Mouse (Mus musculus): ENCODE measurements around the gene Gm20388.

DNA sequence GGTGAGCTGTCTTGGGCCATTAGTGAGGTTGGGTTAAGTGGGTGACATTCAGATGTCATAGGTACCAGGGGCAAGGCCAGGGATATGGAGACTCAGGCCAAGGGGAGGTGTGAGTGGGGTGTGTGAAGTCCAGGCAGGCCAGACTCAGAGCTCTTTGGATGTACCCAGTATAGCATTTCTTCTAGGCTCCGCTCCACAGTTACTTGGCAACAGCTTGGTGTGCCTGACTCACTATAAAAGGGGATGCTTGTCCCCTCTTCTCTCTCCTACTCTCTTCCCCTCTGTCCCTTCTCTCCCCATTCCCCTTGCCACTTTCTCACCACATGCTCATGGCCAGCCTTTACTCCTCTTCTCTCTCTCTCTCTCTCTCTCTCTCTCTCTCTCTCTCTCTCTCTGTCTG lies 2837.2 kb downstream of the Gm20388 start:
- TF ChIP-seq CTCF (IDR thresholded peaks at IDR 0.05; ENCODE audit: borderline replicate concordance, insufficient read depth, low read depth, low read length) (no peak), POLR2A (IDR thresholded peaks at IDR 0.05; ENCODE audit: borderline replicate concordance, insufficient read depth, low read length) (no peak)
